ENCODE assay signal across 8 mouse cellular contexts in the genomic region with DNA sequence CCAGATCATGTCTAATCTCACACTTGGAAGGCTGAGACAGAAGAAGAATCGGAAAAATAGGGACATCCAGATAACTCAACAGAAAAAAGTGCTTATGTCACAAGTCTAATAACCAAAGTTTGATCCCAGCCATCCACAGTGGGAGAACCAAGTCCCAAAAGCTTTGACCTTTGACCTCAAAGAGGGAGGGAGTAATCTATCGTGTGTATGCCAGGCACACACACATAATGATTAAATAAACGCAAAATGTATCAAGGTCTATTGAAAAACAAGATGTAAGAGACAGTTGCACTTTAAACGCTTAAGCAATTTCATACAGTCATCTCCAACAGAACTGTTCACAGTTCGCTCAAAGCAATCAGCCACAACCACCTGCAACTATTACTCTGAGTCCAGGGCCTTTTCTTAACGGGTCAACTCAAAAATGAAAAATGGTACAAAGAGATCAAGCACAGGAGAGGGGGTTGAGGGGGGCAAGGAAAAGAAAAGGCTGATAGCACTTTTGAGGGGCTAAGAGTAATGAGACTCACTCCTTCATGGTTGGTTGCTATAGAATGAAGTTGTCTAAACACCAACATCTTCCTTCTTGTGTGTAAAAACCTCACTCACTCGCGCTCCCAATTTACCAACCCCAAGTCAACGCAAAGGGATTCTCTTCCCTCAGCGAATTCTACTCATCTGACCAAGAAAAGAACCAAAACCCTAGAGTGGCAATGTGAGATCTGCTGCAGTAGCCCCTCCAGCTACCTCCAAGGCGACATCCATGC. TPM values are rescaled to one million over a fixed set of nuclear protein-coding genes. Genes with fewer than 3 reads are reported as not detected.
DNase-seq lines count a peak whose midpoint lies in the region; ATAC-seq and TF ChIP-seq lines count a peak whose summit lies in the region.

No protein-coding gene starts in this region.

- no peaks in the 10 kb centered on the region for H3K36me3 ChIP-seq in heart, embryonic 16.5 days (ENCODE audit: control insufficient read depth, insufficient read depth)
- no peaks in the 10 kb centered on the region for H3K36me3 ChIP-seq in ES-Bruce4 (ENCODE audit: control insufficient read depth, insufficient read depth, low read length, poor library complexity, severe bottlenecking)
- H3K36me3 ChIP-seq in embryonic facial prominence, embryonic 15.5 days, result no peaks in the 10 kb centered on the region
- H3K36me3 ChIP-seq in liver, embryonic 11.5 days (ENCODE audit: control insufficient read depth, insufficient read depth, low read length), result no peaks in the 10 kb centered on the region

- TF ChIP-seq POLR2A in ES-Bruce4 (IDR thresholded peaks at IDR 0.05; ENCODE audit: insufficient read depth, low read length), result no peak

- no peak for DNase-seq in heart, adult 18-20 months
- no peak for DNase-seq in liver, embryonic 11.5 days (ENCODE audit: low spot score)
- no peak for DNase-seq in frontal cortex, postnatal 25 days (ENCODE audit: low spot score in 2 of 2)
- no peak for DNase-seq in ovary, postnatal 36 days (ENCODE audit: low spot score)
- DNase-seq in gastrocnemius, adult 18-20 months (ENCODE audit: low spot score), result no peak

- TF ChIP-seq EP300 in ES-Bruce4 (IDR thresholded peaks at IDR 0.05; ENCODE audit: insufficient read depth, low read depth, low read length), result no peak

- peak overlapping the region; percentile 96 for H3K9ac ChIP-seq in heart, embryonic 16.5 days (ENCODE audit: low read length)
- H3K9ac ChIP-seq in ES-Bruce4 (ENCODE audit: low read depth, poor library complexity, severe bottlenecking), result peak overlapping the region; percentile 90
- H3K9ac ChIP-seq in embryonic facial prominence, embryonic 15.5 days, result peak overlapping the region; percentile 60; the same call in 1 of the 2 replicates
- peak overlapping the region; percentile 90 for H3K9ac ChIP-seq in liver, embryonic 11.5 days (ENCODE audit: low read depth, low read length)

- H3K4me2 ChIP-seq in heart, embryonic 16.5 days (ENCODE audit: low read depth, low read length), result peak overlapping the region; percentile 89
- H3K4me2 ChIP-seq in embryonic facial prominence, embryonic 15.5 days (replicated peaks), result peak overlapping the region; percentile 76
- H3K4me2 ChIP-seq in liver, embryonic 11.5 days, result peak overlapping the region; percentile 93

- no peaks in the 10 kb centered on the region for H3K27me3 ChIP-seq in heart, embryonic 16.5 days (ENCODE audit: control insufficient read depth, insufficient read depth, low read length)
- no peaks in the 10 kb centered on the region for H3K27me3 ChIP-seq in ES-Bruce4 (ENCODE audit: control insufficient read depth, insufficient read depth, low read length, poor library complexity, severe bottlenecking)
- no peaks in the 10 kb centered on the region for H3K27me3 ChIP-seq in embryonic facial prominence, embryonic 15.5 days
- H3K27me3 ChIP-seq in liver, embryonic 11.5 days (replicated peaks; ENCODE audit: control insufficient read depth, insufficient read depth, low read length), result no peaks in the 10 kb centered on the region

- TF ChIP-seq CTCF in ES-Bruce4 (IDR thresholded peaks at IDR 0.05; ENCODE audit: low read depth, low read length), result no peak

- H3K27ac ChIP-seq in heart, embryonic 16.5 days (ENCODE audit: low read length), result peak overlapping the region; percentile 99
- 0 out of 2 replicates have a peak overlapping the region, but pooled peaks have one; percentile 30 for H3K27ac ChIP-seq in ES-Bruce4 (ENCODE audit: insufficient read depth, low read length)
- peak overlapping the region; percentile 93; the same call in 1 of the 2 replicates for H3K27ac ChIP-seq in embryonic facial prominence, embryonic 15.5 days (replicated peaks)
- no peak overlapping the region for H3K27ac ChIP-seq in liver, embryonic 11.5 days (ENCODE audit: low read depth, low read length)

- no peak for ATAC-seq in heart, embryonic 16.5 days (replicated peaks; ENCODE audit: extremely low read depth, insufficient read depth, low FRiP score)
- ATAC-seq in embryonic facial prominence, embryonic 15.5 days (ENCODE audit: insufficient number of reproducible peaks, low FRiP score, low TSS enrichment, low read depth), result no peak
- ATAC-seq in liver, embryonic 11.5 days (replicated peaks; ENCODE audit: low FRiP score), result no peak

- H3K4me1 ChIP-seq in heart, embryonic 16.5 days (ENCODE audit: control insufficient read depth, insufficient read depth, low read length), result peaks cover 21% of the 10 kb centered on the region
- no peaks in the 10 kb centered on the region for H3K4me1 ChIP-seq in ES-Bruce4 (ENCODE audit: control insufficient read depth, insufficient read depth, low read length)
- peaks cover 16% of the 10 kb centered on the region for H3K4me1 ChIP-seq in embryonic facial prominence, embryonic 15.5 days
- peaks cover 3% of the 10 kb centered on the region for H3K4me1 ChIP-seq in liver, embryonic 11.5 days (replicated peaks; ENCODE audit: control insufficient read depth, insufficient read depth, low read length)

- peak overlapping the region; percentile 97 for H3K4me3 ChIP-seq in heart, embryonic 16.5 days (ENCODE audit: low read length)
- H3K4me3 ChIP-seq in ES-Bruce4 (ENCODE audit: low read depth, low read length), result peak overlapping the region; percentile 91
- H3K4me3 ChIP-seq in embryonic facial prominence, embryonic 15.5 days (replicated peaks), result peak overlapping the region; percentile 92
- H3K4me3 ChIP-seq in liver, embryonic 11.5 days (ENCODE audit: low read depth, low read length), result peak overlapping the region; percentile 89

- WGBS in heart, embryonic 16.5 days, result 27% methylated on average over 11 of the region's 11 CpGs
- WGBS in embryonic facial prominence, embryonic 15.5 days, result 23% methylated on average over 11 of the region's 11 CpGs
- WGBS in liver, embryonic 11.5 days, result 26% methylated on average over 11 of the region's 11 CpGs

- no peaks in the 10 kb centered on the region for H3K9me3 ChIP-seq in heart, embryonic 16.5 days (replicated peaks; ENCODE audit: control insufficient read depth, low read length)
- no peaks in the 10 kb centered on the region for H3K9me3 ChIP-seq in ES-Bruce4 (replicated peaks; ENCODE audit: control insufficient read depth, insufficient read depth, low read length, poor library complexity, severe bottlenecking)
- no peaks in the 10 kb centered on the region for H3K9me3 ChIP-seq in embryonic facial prominence, embryonic 15.5 days (replicated peaks)
- H3K9me3 ChIP-seq in liver, embryonic 11.5 days (ENCODE audit: control insufficient read depth, low read length), result no peaks in the 10 kb centered on the region

RNA-seq across cellular contexts. Expression of a gene that starts 1.0 kb away (rescaled TPM):
- 12.7 and 13.7 TPM in 2 replicates for polyA plus RNA-seq in heart, embryonic 16.5 days (2015; fragmentation: Nextera tagmentation; extraction: Ambion mirVana)
- total RNA-seq in heart, adult 18-20 months (2021), result 10 to 100 TPM; 36.0 to 38.4 TPM
- 51.2 and 55.6 TPM in 2 replicates for polyA plus RNA-seq in ES-Bruce4 (2011; ENCODE audit: insufficient read depth, insufficient read length, low read depth, missing spikeins)
- 19.2 and 21.2 TPM in 2 replicates for polyA plus RNA-seq in embryonic facial prominence, embryonic 15.5 days (2015; fragmentation: Nextera tagmentation; extraction: Ambion mirVana)
- polyA plus RNA-seq in liver, embryonic 11.5 days (2014; fragmentation: Nextera tagmentation; extraction: Ambion mirVana), result 11.8 and 12.3 TPM in 2 replicates
- 10 to 100 TPM; 26.1 to 31.7 TPM for total RNA-seq in gastrocnemius, adult 18-20 months (2021)

RNA-seq across cellular contexts. Expression of a gene that starts 55.6 kb away (rescaled TPM):
- 14.2 and 16.0 TPM in 2 replicates for polyA plus RNA-seq in heart, embryonic 16.5 days (2015; fragmentation: Nextera tagmentation; extraction: Ambion mirVana)
- 1 to 10 TPM; 8.7 to 9.4 TPM for total RNA-seq in heart, adult 18-20 months (2021)
- 19.9 and 20.6 TPM in 2 replicates for polyA plus RNA-seq in ES-Bruce4 (2011; ENCODE audit: insufficient read depth, insufficient read length, low read depth, missing spikeins)
- 21.7 and 23.5 TPM in 2 replicates for polyA plus RNA-seq in embryonic facial prominence, embryonic 15.5 days (2015; fragmentation: Nextera tagmentation; extraction: Ambion mirVana)
- polyA plus RNA-seq in liver, embryonic 11.5 days (2014; fragmentation: Nextera tagmentation; extraction: Ambion mirVana), result 23.9 and 24.7 TPM in 2 replicates
- total RNA-seq in gastrocnemius, adult 18-20 months (2021), result 10 to 100 TPM; 12.4 to 14.7 TPM
